Mouse (Mus musculus) spleen, adult 2 months (tissue): Measurements from ENCODE around the gene Spa17.

Experiments
- CTCF ChIP-seq: fragments of 200-500 bp; IDR thresholded peaks from 2 replicates; pipeline ENCODE4 v1.5.1; 2011; ENCODE audit warnings: mild to moderate bottlenecking, inconsistent platforms; ENCODE audit not compliant: insufficient read depth, insufficient read length, insufficient replicate concordance; ENCODE audit errors: extremely low read depth
- POLR2A ChIP-seq: fragments of 200-500 bp; IDR thresholded peaks from 2 replicates; pipeline ENCODE4 v1.6.1; 2011; ENCODE audit warnings: low read depth, low read length, inconsistent platforms

- TF ChIP-seq CTCF, result no peak
- no peak for TF ChIP-seq POLR2A
These were observed 26.8 kb downstream of the Spa17 start for GRCm38 (mm10) chr9:37586718-37587117.
